Mouse (Mus musculus): ENCODE data around the gene Gm10972. TPM values are rescaled to one million over a fixed set of nuclear protein-coding genes. Genes with fewer than 3 reads are reported as not detected.

Gm10972 gene
- not detected for polyA plus RNA-seq (2014; fragmentation: Illumina TruSeq; extraction: RNeasy Lipid Tissue Mini Kit (QIAGEN cat#74804); ENCODE audit: low read depth, low replicate concordance)

DNA sequence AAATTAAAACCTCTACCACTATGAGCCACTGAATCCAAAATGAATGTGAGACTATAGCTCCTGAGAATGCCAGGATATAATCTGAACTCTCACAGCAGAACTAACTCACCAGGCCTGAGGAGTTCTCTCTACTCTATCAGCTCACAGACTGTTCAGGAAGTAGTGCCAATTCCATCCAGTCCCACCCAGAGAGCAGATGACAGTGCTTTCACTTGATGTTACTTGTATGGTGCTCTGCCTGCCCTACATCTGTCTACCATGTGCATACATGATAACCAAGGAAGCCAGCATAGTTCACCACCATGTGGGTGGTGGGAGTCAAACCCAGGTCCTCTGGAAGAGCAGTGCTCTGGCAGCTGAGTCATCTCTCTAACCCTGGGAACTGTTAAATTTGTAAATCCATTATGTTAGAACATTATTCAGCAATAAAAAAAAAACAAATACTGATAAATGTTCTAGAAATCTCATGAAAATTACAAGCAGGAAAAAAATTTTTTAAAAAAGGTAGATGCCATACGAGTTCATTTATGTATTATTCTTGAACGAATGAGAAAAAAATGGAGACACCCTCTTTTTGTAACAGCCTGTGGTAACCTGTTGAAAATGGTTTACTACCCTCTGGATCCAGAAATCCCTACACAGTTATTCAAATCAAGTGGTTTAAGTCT is at the start of gene Gm10972:
Gene Gm10972, plus strand, starts transcription at position 618 of the 668 bp plus-strand sequence.

DNA sequence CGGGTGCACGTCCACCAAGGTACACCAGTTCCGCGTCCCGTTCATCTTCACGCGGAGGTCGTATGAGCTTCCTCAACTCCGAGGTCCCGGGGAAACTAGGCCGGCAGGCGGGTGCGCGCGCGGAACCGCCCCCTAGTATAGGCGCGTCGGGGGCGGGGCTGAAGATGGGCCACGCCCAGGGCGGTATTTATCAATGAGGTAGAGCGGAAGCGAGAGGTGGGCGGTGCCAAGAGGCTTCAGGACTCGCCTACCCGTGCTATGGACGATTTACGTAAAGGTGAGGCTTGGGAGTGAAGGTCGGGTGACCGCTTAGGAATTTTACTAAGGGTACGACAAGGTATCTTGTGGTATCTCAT is 15.8 kb downstream of the Gm10972 start, which contains the start of gene Tuft1:
Gene Tuft1, minus strand, starts transcription at position 133 of the 356 bp plus-strand sequence.

Other genes starting within 250 kb of the Gm10972 start
- gene Lingo4, start 244.6 kb upstream of the Gm10972 start, polyA plus RNA-seq (2014; fragmentation: Illumina TruSeq; extraction: RNeasy Lipid Tissue Mini Kit (QIAGEN cat#74804); ENCODE audit: low read depth, low replicate concordance), result not detected
- 7.4 TPM for gene Tdrkh, start 229.8 kb upstream of the Gm10972 start, polyA plus RNA-seq (2014; fragmentation: Illumina TruSeq; extraction: RNeasy Lipid Tissue Mini Kit (QIAGEN cat#74804); ENCODE audit: low read depth, low replicate concordance)
- 93.0 TPM for gene Mrpl9, start 199.8 kb upstream of the Gm10972 start, polyA plus RNA-seq (2014; fragmentation: Illumina TruSeq; extraction: RNeasy Lipid Tissue Mini Kit (QIAGEN cat#74804); ENCODE audit: low read depth, low replicate concordance)
- not detected for gene Oaz3, start 199.2 kb upstream of the Gm10972 start, polyA plus RNA-seq (2014; fragmentation: Illumina TruSeq; extraction: RNeasy Lipid Tissue Mini Kit (QIAGEN cat#74804); ENCODE audit: low read depth, low replicate concordance)
- gene Celf3, start 164.8 kb upstream of the Gm10972 start, polyA plus RNA-seq (2014; fragmentation: Illumina TruSeq; extraction: RNeasy Lipid Tissue Mini Kit (QIAGEN cat#74804); ENCODE audit: low read depth, low replicate concordance), result not detected
- gene Riiad1, start 162.8 kb upstream of the Gm10972 start, polyA plus RNA-seq (2014; fragmentation: Illumina TruSeq; extraction: RNeasy Lipid Tissue Mini Kit (QIAGEN cat#74804); ENCODE audit: low read depth, low replicate concordance), result 2.4 TPM
- 20.0 TPM for gene Snx27, start 60.4 kb upstream of the Gm10972 start, polyA plus RNA-seq (2014; fragmentation: Illumina TruSeq; extraction: RNeasy Lipid Tissue Mini Kit (QIAGEN cat#74804); ENCODE audit: low read depth, low replicate concordance)
- 1.9 TPM for gene Tuft1, start 15.8 kb downstream of the Gm10972 start, polyA plus RNA-seq (2014; fragmentation: Illumina TruSeq; extraction: RNeasy Lipid Tissue Mini Kit (QIAGEN cat#74804); ENCODE audit: low read depth, low replicate concordance)
- 3.5 TPM for gene Selenbp2, start 50.4 kb downstream of the Gm10972 start, polyA plus RNA-seq (2014; fragmentation: Illumina TruSeq; extraction: RNeasy Lipid Tissue Mini Kit (QIAGEN cat#74804); ENCODE audit: low read depth, low replicate concordance)
- gene Cgn, start 143.4 kb downstream of the Gm10972 start, polyA plus RNA-seq (2014; fragmentation: Illumina TruSeq; extraction: RNeasy Lipid Tissue Mini Kit (QIAGEN cat#74804); ENCODE audit: low read depth, low replicate concordance), result 0.42 TPM
- 12.5 TPM for gene Pogz, start 194.5 kb downstream of the Gm10972 start, polyA plus RNA-seq (2014; fragmentation: Illumina TruSeq; extraction: RNeasy Lipid Tissue Mini Kit (QIAGEN cat#74804); ENCODE audit: low read depth, low replicate concordance)
- gene Psmb4, start 243.8 kb downstream of the Gm10972 start, polyA plus RNA-seq (2014; fragmentation: Illumina TruSeq; extraction: RNeasy Lipid Tissue Mini Kit (QIAGEN cat#74804); ENCODE audit: low read depth, low replicate concordance), result 214 TPM

Measured in heart, adult 10 weeks (tissue).